Mouse (Mus musculus) cortical plate, adult 2 months (tissue): Measurements from ENCODE around the gene Zranb3.

Source experiments
- CTCF ChIP-seq: fragments of 200-500 bp; IDR thresholded peaks from 2 replicates; pipeline ENCODE4 v1.5.1; 2011; ENCODE audit warnings: mild to moderate bottlenecking, control low read depth, low read length; ENCODE audit not compliant: insufficient read depth; ENCODE audit errors: extremely low read depth
- POLR2A ChIP-seq: fragments of 200-500 bp; IDR thresholded peaks from 2 replicates; pipeline ENCODE4 v1.6.1; 2011; ENCODE audit warnings: mild to moderate bottlenecking, low read length, control low read depth; ENCODE audit not compliant: insufficient read depth; ENCODE audit errors: extremely low read depth

DNA sequence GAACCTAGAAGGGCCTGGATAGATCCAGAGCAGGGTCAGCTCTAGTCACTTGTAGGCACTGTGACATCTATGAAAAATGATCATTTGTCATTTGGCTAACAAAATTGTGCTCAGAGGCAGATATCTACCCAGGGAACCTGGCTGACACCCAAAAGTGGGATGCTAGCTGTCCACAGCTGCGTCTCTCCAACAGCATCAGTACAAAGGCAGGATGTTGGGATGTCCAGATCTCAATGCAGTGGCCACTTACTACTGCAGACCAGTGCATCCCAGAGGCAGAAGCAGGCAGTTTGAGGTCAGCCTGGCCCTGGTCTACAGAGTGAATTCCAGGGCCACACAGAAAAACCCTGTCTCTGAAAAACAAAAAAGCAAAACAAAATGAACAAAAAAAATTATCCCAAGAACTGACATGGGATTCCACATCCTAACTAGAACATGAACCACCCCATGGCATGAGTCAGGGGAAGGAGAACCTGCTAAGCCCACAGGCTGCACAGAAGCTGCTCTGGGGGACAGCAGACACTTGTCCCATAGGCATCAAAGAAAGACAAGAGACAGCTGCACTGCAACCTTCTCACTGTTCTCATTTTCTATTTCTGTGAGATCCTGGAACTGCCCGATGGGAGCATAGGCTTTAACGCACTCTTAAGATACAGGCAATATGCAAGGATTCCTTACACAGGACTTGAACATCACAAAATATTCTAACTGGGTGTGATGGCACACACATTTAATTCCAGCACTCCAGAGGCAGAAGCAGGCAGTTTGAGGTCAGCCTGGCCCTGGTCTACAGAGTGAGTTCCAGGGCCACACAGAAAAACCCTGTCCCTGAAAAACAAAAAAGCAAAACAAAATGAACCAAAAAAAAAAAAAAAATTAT is 156.9 kb downstream of the Zranb3 start:
- no peak for TF ChIP-seq POLR2A
- no peak for TF ChIP-seq CTCF
